Mouse (Mus musculus) naive thymus-derived CD4-positive, alpha-beta T cell, adult 2 months (primary cell): ENCODE data around the gene Zfp811.

ENCODE experiments used
- DNase-seq: peaks from one replicate; pipeline ENCODE4 v3.0.0-alpha.2; 2011; ENCODE audit warnings: low read depth

The Zfp811 gene

DNA sequence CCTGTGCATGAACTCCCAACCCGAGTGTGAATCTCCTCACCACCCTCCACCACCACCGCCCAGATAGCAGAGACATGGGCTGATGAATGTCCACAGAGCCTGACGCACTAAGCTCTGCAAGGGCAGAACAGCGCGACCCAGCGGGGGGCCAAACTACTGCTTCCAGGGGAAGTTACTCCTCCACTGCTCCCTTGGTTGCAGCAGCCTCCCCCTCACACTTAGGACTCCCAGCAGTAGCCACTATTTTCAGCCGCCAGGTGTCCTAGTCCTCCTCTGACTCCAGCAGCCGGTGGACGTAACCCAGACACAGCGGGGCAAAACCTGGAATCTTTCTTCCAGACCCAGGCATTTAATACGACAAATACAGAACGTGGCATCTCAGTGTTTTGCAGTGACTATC lies 56.1 kb downstream of the Zfp811 start:
- no peak for DNase-seq

DNA sequence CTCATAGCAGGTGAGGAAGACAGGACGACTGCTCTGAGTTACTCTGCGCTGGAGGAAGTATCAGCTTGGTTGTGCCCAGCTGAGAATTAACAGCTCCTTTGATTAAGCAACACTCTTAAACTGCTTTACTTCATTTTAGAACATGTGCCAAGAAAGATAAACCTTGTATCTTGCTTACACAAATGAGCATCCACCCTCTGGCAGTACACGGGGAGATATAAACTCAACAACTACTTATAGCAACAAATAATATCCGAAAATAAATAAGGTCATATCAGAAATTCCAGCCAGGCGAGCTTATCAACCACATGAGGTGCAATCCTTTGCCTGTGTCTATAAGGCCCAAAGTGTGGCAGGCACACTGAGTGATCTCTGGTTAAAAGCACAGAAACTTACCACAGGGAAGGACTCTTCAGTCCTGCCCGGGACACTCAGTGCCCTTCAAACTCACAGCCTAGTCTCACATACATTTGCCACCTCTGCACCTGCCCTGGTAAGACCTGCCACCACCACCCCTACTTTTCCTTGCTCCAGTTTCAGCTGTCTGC lies 56.8 kb downstream of the Zfp811 start:
- DNase-seq: no peak

DNA sequence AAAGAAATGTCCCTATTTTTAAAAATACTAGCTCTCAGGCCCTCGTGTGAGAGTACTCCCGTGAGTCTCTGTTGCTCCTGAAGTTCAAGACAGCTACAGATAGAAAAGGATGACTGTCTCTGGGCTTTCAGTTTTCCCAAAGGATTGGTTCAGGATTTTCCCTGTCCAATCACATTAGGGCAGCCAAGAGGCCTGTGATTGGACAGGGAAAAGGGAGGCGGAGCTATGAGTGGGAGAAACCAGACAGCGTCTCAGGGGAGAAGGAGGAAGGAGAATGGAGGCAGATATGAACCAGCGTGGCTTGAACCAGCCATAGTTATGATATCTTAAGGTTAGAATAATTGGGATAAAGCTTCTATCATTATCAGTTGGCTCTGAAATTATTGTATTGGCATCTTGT lies 59.1 kb downstream of the Zfp811 start:
- no peak for DNase-seq
